Mouse (Mus musculus) heart, embryonic 13.5 days (tissue): ENCODE results near the gene Tom1l1. TPM values are rescaled to one million over a fixed set of nuclear protein-coding genes. Genes with fewer than 3 reads are reported as not detected.

Source experiments
- ATAC-seq: fragments of 200-750 bp; cut with Nextera tagmentation; 2 replicates; pipeline ENCODE4 v1.8.0; 2017; ENCODE audit warnings: moderate TSS enrichment; ENCODE audit not compliant: insufficient number of reproducible peaks, low FRiP score, low TSS enrichment; ENCODE audit errors: extremely low read depth
- H3K27ac ChIP-seq: fragments of 300-500 bp; sonication (generic); replicated peaks from 2 replicates; pipeline ENCODE4 v1.5.1; 2015; ENCODE audit warnings: moderate library complexity, mild to moderate bottlenecking, inconsistent platforms
- H3K27me3 ChIP-seq: fragments of 300-500 bp; sonication (generic); replicated peaks from 2 replicates; pipeline ENCODE4 v1.6.1; 2015; ENCODE audit warnings: mild to moderate bottlenecking, inconsistent platforms
- H3K36me3 ChIP-seq: fragments of 300-500 bp; sonication (generic); 2 replicates; pipeline ENCODE4 v1.6.1; 2015; ENCODE audit warnings: mild to moderate bottlenecking, inconsistent platforms
- H3K4me1 ChIP-seq: fragments of 300-500 bp; sonication (generic); 2 replicates; pipeline ENCODE4 v1.6.1; 2015; ENCODE audit warnings: inconsistent platforms
- H3K4me2 ChIP-seq: fragments of 300-500 bp; sonication (generic); 2 replicates; pipeline ENCODE4 v1.6.1; 2015; ENCODE audit warnings: inconsistent platforms, mild to moderate bottlenecking, moderate library complexity
- H3K4me3 ChIP-seq: fragments of 300-500 bp; sonication (generic); 2 replicates; pipeline ENCODE4 v1.5.1; 2015; ENCODE audit warnings: moderate library complexity, mild to moderate bottlenecking, inconsistent platforms
- H3K9ac ChIP-seq: fragments of 300-500 bp; sonication (generic); 2 replicates; pipeline ENCODE4 v1.6.1; 2015; ENCODE audit warnings: inconsistent platforms, mild to moderate bottlenecking, moderate library complexity
- H3K9me3 ChIP-seq: fragments of 300-500 bp; sonication (generic); 2 replicates; pipeline ENCODE4 v1.6.1; 2016; ENCODE audit warnings: inconsistent platforms
- WGBS: fragments of 180-500 bp; shearing (Covaris S2); methylation state at CpG from one replicate; pipeline ENCODE4 v1.1.7; 2015; ENCODE audit warnings: mixed read lengths; 5-methylcytosine and 5-hydroxymethylcytosine counted together
- polyA plus RNA-seq: library from polyadenylated mRNA; unstranded; fragments of >200 nt; fragmentation: Nextera tagmentation; extraction: Ambion mirVana; gene quantifications from 2 replicates; pipeline ENCODE4 v1.2.1, GENCODE M21; 2015

Tom1l1 gene
- polyA plus RNA-seq, 1 experiment from 2014 or later = 29.3 TPM

- Histone ChIP-seq H3K4me1 (peaks cover 3% of the 10 kb centered on the region; the same call in 1 of the 2 replicates), H3K27me3 (peaks cover 9% of the 10 kb centered on the region; the same call in 1 of the 2 replicates), H3K36me3 (no peaks in the 10 kb centered on the region), H3K4me2 (no peak overlapping the region), H3K4me3 (no peak overlapping the region), H3K9ac (no peak overlapping the region), H3K9me3 (no peaks in the 10 kb centered on the region), H3K27ac (no peak overlapping the region)
- ATAC-seq = no peak
- WGBS = 55% methylated on average over 4 of the region's 4 CpGs
Observed at GRCm38 (mm10) chr11:90694206-90694605, 6.0 kb upstream of the Tom1l1 start.

- H3K4me2 ChIP-seq = no peak overlapping the region
- no peaks in the 10 kb centered on the region for H3K36me3 ChIP-seq
- H3K4me1 ChIP-seq = peaks cover 21% of the 10 kb centered on the region
- ATAC-seq = no peak
- H3K9ac ChIP-seq = no peak overlapping the region
- H3K4me3 ChIP-seq = no peak overlapping the region
- WGBS = 72% methylated on average over 6 of the region's 6 CpGs
- 0 out of 2 replicates have a peak, but pooled peaks cover 6% of the 10 kb centered on the region for H3K27me3 ChIP-seq
- H3K27ac ChIP-seq = no peak overlapping the region
- no peaks in the 10 kb centered on the region for H3K9me3 ChIP-seq
Observed at GRCm38 (mm10) chr11:90690361-90690760, 2.2 kb upstream of the Tom1l1 start.

GRCm38 (mm10) chr11:90687040-90687439 lies 1.1 kb downstream of the Tom1l1 start:
- ATAC-seq = peak; percentile 23; the same call in 1 of the 2 replicates
- whole genome bisulfite sequencing = 1% methylated on average over 17 of the region's 17 CpGs
- no peaks in the 10 kb centered on the region for H3K9me3 ChIP-seq
- peaks cover 21% of the 10 kb centered on the region for H3K36me3 ChIP-seq
- no peaks in the 10 kb centered on the region for H3K27me3 ChIP-seq
- H3K4me1 ChIP-seq = peaks cover 28% of the 10 kb centered on the region
- peak overlapping the region; percentile 87 for H3K9ac ChIP-seq
- peak overlapping the region; percentile 83 for H3K4me3 ChIP-seq
- peak overlapping the region; percentile 94 for H3K4me2 ChIP-seq
- peak overlapping the region; percentile 50 for H3K27ac ChIP-seq

GRCm38 (mm10) chr11:90686287-90687025 lies 1.7 kb downstream of the Tom1l1 start:
- Histone ChIP-seq H3K27ac (no peak overlapping the region), H3K9me3 (no peaks in the 10 kb centered on the region), H3K4me1 (peaks cover 28% of the 10 kb centered on the region), H3K4me3 (peak overlapping the region; percentile 83), H3K9ac (peak overlapping the region; percentile 87), H3K36me3 (peaks cover 26% of the 10 kb centered on the region), H3K4me2 (peak overlapping the region; percentile 94), H3K27me3 (no peaks in the 10 kb centered on the region)
- ATAC-seq = peak; percentile 12; the same call in 1 of the 2 replicates
- 69% methylated on average over 13 of the region's 13 CpGs for WGBS

GRCm38 (mm10) chr11:90685196-90685595 lies 3.0 kb downstream of the Tom1l1 start:
- H3K9me3 ChIP-seq = no peaks in the 10 kb centered on the region
- no peak for ATAC-seq
- no peak overlapping the region for H3K27ac ChIP-seq
- H3K4me3 ChIP-seq = no peak overlapping the region
- H3K9ac ChIP-seq = 0 out of 2 replicates have a peak overlapping the region, but pooled peaks have one; percentile 30
- peaks cover 38% of the 10 kb centered on the region for H3K36me3 ChIP-seq
- H3K4me2 ChIP-seq = no peak overlapping the region
- peaks cover 28% of the 10 kb centered on the region for H3K4me1 ChIP-seq
- WGBS = 75% methylated on average over 6 of the region's 6 CpGs
- no peaks in the 10 kb centered on the region for H3K27me3 ChIP-seq

GRCm38 (mm10) chr11:90684765-90685164 lies 3.4 kb downstream of the Tom1l1 start:
- Histone ChIP-seq H3K4me3 (no peak overlapping the region), H3K36me3 (peaks cover 42% of the 10 kb centered on the region), H3K27me3 (no peaks in the 10 kb centered on the region), H3K4me1 (peaks cover 28% of the 10 kb centered on the region), H3K9me3 (no peaks in the 10 kb centered on the region), H3K9ac (0 out of 2 replicates have a peak overlapping the region, but pooled peaks have one; percentile 30), H3K27ac (no peak overlapping the region), H3K4me2 (no peak overlapping the region)
- no peak for ATAC-seq
- 68% methylated on average over 6 of the region's 6 CpGs for WGBS

GRCm38 (mm10) chr11:90681171-90681570 lies 7.0 kb downstream of the Tom1l1 start:
- H3K9me3 ChIP-seq = no peaks in the 10 kb centered on the region
- no peak overlapping the region for H3K27ac ChIP-seq
- peaks cover 39% of the 10 kb centered on the region for H3K4me1 ChIP-seq
- no peak for ATAC-seq
- no peak overlapping the region for H3K4me3 ChIP-seq
- no peak overlapping the region for H3K4me2 ChIP-seq
- peaks cover 48% of the 10 kb centered on the region for H3K36me3 ChIP-seq
- H3K27me3 ChIP-seq = no peaks in the 10 kb centered on the region
- H3K9ac ChIP-seq = no peak overlapping the region

GRCm38 (mm10) chr11:90678582-90678981 lies 9.6 kb downstream of the Tom1l1 start:
- 82% methylated on average over 5 of the region's 5 CpGs for WGBS
- H3K9ac ChIP-seq = no peak overlapping the region
- no peak for ATAC-seq
- peak overlapping the region; percentile 81 for H3K27ac ChIP-seq
- H3K4me1 ChIP-seq = peaks cover 31% of the 10 kb centered on the region
- H3K9me3 ChIP-seq = no peaks in the 10 kb centered on the region
- H3K4me2 ChIP-seq = peak overlapping the region; percentile 38; the same call in 1 of the 2 replicates
- peaks cover 53% of the 10 kb centered on the region for H3K36me3 ChIP-seq
- H3K27me3 ChIP-seq = no peaks in the 10 kb centered on the region
- no peak overlapping the region for H3K4me3 ChIP-seq

GRCm38 (mm10) chr11:90677771-90678288 lies 10.3 kb downstream of the Tom1l1 start:
- H3K9ac ChIP-seq = no peak overlapping the region
- peaks cover 31% of the 10 kb centered on the region for H3K4me1 ChIP-seq
- H3K27me3 ChIP-seq = no peaks in the 10 kb centered on the region
- peaks cover 53% of the 10 kb centered on the region for H3K36me3 ChIP-seq
- peak overlapping the region; percentile 38 for H3K4me2 ChIP-seq
- 37% methylated on average over 8 of the region's 8 CpGs for WGBS
- peak overlapping the region; percentile 81 for H3K27ac ChIP-seq
- H3K9me3 ChIP-seq = no peaks in the 10 kb centered on the region
- H3K4me3 ChIP-seq = no peak overlapping the region
- peak; percentile 52; the same call in 1 of the 2 replicates for ATAC-seq

GRCm38 (mm10) chr11:90677027-90677426 lies 11.1 kb downstream of the Tom1l1 start:
- H3K4me1 ChIP-seq = peaks cover 31% of the 10 kb centered on the region
- no peaks in the 10 kb centered on the region for H3K27me3 ChIP-seq
- no peaks in the 10 kb centered on the region for H3K9me3 ChIP-seq
- no peak overlapping the region for H3K9ac ChIP-seq
- H3K4me2 ChIP-seq = peak overlapping the region; percentile 38; the same call in 1 of the 2 replicates
- H3K27ac ChIP-seq = peak overlapping the region; percentile 81
- H3K36me3 ChIP-seq = peaks cover 52% of the 10 kb centered on the region
- WGBS = 89% methylated on average over 7 of the region's 7 CpGs
- ATAC-seq = no peak
- no peak overlapping the region for H3K4me3 ChIP-seq

GRCm38 (mm10) chr11:90675479-90676110 lies 12.6 kb downstream of the Tom1l1 start:
- Histone ChIP-seq H3K9ac (no peak overlapping the region), H3K4me2 (peak overlapping the region; percentile 38; the same call in 1 of the 2 replicates), H3K9me3 (no peaks in the 10 kb centered on the region), H3K4me1 (peaks cover 31% of the 10 kb centered on the region), H3K4me3 (no peak overlapping the region; the same call in 1 of the 2 replicates), H3K27ac (0 out of 2 replicates have a peak overlapping the region, but pooled peaks have one; percentile 24), H3K36me3 (peaks cover 44% of the 10 kb centered on the region), H3K27me3 (no peaks in the 10 kb centered on the region)
- 67% methylated on average over 5 of the region's 5 CpGs for WGBS
- no peak for ATAC-seq
